Mouse (Mus musculus): Measurements from ENCODE around the gene Hoxb9. TPM values are rescaled to one million over a fixed set of nuclear protein-coding genes. Genes with fewer than 3 reads are reported as not detected.
A peak's percentile ranks its signal among the peaks of the same experiment; 100 is the strongest.

Gene Hoxb9
- polyA plus RNA-seq, 1 experiment, result 27.8 TPM

GRCm38 (mm10) chr11:96267021-96267920 is 4.0 kb upstream of the Hoxb9 start:
- no peaks in the 10 kb centered on the region for H3K27me3 ChIP-seq (replicated peaks; ENCODE audit: control insufficient read depth, insufficient read depth, low read length)
- peak; percentile 11 for DNase-seq
- WGBS, result 80% methylated on average over 7 of the region's 7 CpGs
- no peak overlapping the region for H3K27ac ChIP-seq (ENCODE audit: insufficient read depth, low read depth, low read length)
- H3K4me3 ChIP-seq (ENCODE audit: insufficient read depth, low read depth, low read length), result no peak overlapping the region
- TF ChIP-seq CTCF (conservative IDR thresholded peaks at IDR 0.05; ENCODE audit: insufficient read depth, insufficient read length, low read depth, low read length) (no peak), POLR2A (IDR thresholded peaks at IDR 0.05; ENCODE audit: low read depth, low read length) (no peak)
- H3K36me3 ChIP-seq (ENCODE audit: control insufficient read depth, insufficient read depth, low read length), result no peaks in the 10 kb centered on the region; the same call in 1 of the 2 replicates
- peaks cover 21% of the 10 kb centered on the region; the same call in 1 of the 2 replicates for H3K4me1 ChIP-seq (ENCODE audit: control insufficient read depth, insufficient read depth, low read length)

- TF ChIP-seq CTCF (conservative IDR thresholded peaks at IDR 0.05; ENCODE audit: insufficient read depth, insufficient read length, low read depth, low read length), result no peak
- no peak for TF ChIP-seq POLR2A (IDR thresholded peaks at IDR 0.05; ENCODE audit: low read depth, low read length)
- H3K27ac ChIP-seq (ENCODE audit: insufficient read depth, low read depth, low read length), result no peak overlapping the region
Measured at GRCm38 (mm10) chr11:96268031-96268745, 3.1 kb upstream of the Hoxb9 start.

GRCm38 (mm10) chr11:96269869-96270268 is 1.4 kb upstream of the Hoxb9 start:
- no peaks in the 10 kb centered on the region for H3K27me3 ChIP-seq (replicated peaks; ENCODE audit: control insufficient read depth, insufficient read depth, low read length)
- H3K27ac ChIP-seq (ENCODE audit: insufficient read depth, low read depth, low read length), result peak overlapping the region; percentile 37

More at GRCm38 (mm10) chr11:96268031-96268745, 3.1 kb upstream of the Hoxb9 start:
- peaks cover 25% of the 10 kb centered on the region; the same call in 1 of the 2 replicates for H3K4me1 ChIP-seq (ENCODE audit: control insufficient read depth, insufficient read depth, low read length)
- H3K4me3 ChIP-seq (ENCODE audit: insufficient read depth, low read depth, low read length), result no peak overlapping the region
- H3K36me3 ChIP-seq (ENCODE audit: control insufficient read depth, insufficient read depth, low read length), result no peaks in the 10 kb centered on the region; the same call in 1 of the 2 replicates
- H3K27me3 ChIP-seq (replicated peaks; ENCODE audit: control insufficient read depth, insufficient read depth, low read length), result no peaks in the 10 kb centered on the region
- WGBS, result 88% methylated on average over 1 of the region's 1 CpGs
- DNase-seq, result no peak

GRCm38 (mm10) chr11:96271541-96272011 is 319 bp downstream of the Hoxb9 start:
- H3K27ac ChIP-seq (ENCODE audit: insufficient read depth, low read depth, low read length), result peak overlapping the region; percentile 66

More at GRCm38 (mm10) chr11:96269869-96270268, 1.4 kb upstream of the Hoxb9 start:
- DNase-seq, result peak; percentile 88
- peak overlapping the region; percentile 30 for H3K4me3 ChIP-seq (ENCODE audit: insufficient read depth, low read depth, low read length)
- no peaks in the 10 kb centered on the region; the same call in 1 of the 2 replicates for H3K36me3 ChIP-seq (ENCODE audit: control insufficient read depth, insufficient read depth, low read length)
- TF ChIP-seq CTCF (conservative IDR thresholded peaks at IDR 0.05; ENCODE audit: insufficient read depth, insufficient read length, low read depth, low read length), result no peak
- no peak for TF ChIP-seq POLR2A (IDR thresholded peaks at IDR 0.05; ENCODE audit: low read depth, low read length)
- H3K4me1 ChIP-seq (ENCODE audit: control insufficient read depth, insufficient read depth, low read length), result peaks cover 29% of the 10 kb centered on the region; the same call in 1 of the 2 replicates
- 3% methylated on average over 19 of the region's 19 CpGs for WGBS

GRCm38 (mm10) chr11:96272024-96272921 is 1.0 kb downstream of the Hoxb9 start:
- Histone ChIP-seq H3K27me3 (replicated peaks; ENCODE audit: control insufficient read depth, insufficient read depth, low read length) (no peaks in the 10 kb centered on the region), H3K4me3 (ENCODE audit: insufficient read depth, low read depth, low read length) (peak overlapping the region; percentile 77), H3K4me1 (ENCODE audit: control insufficient read depth, insufficient read depth, low read length) (peaks cover 28% of the 10 kb centered on the region; the same call in 1 of the 2 replicates), H3K36me3 (ENCODE audit: control insufficient read depth, insufficient read depth, low read length) (no peaks in the 10 kb centered on the region; the same call in 1 of the 2 replicates), H3K27ac (ENCODE audit: insufficient read depth, low read depth, low read length) (peak overlapping the region; percentile 66)
- 3% methylated on average over 57 of the region's 58 CpGs for whole genome bisulfite sequencing
- peak; percentile 67 for DNase-seq
- TF ChIP-seq POLR2A (IDR thresholded peaks at IDR 0.05; ENCODE audit: low read depth, low read length) (no peak), CTCF (conservative IDR thresholded peaks at IDR 0.05; ENCODE audit: insufficient read depth, insufficient read length, low read depth, low read length) (no peak)

More at GRCm38 (mm10) chr11:96271541-96272011, 319 bp downstream of the Hoxb9 start:
- DNase-seq, result peak; percentile 87
- no peak for TF ChIP-seq CTCF (conservative IDR thresholded peaks at IDR 0.05; ENCODE audit: insufficient read depth, insufficient read length, low read depth, low read length)
- Histone ChIP-seq H3K4me1 (ENCODE audit: control insufficient read depth, insufficient read depth, low read length) (peaks cover 28% of the 10 kb centered on the region; the same call in 1 of the 2 replicates), H3K27me3 (replicated peaks; ENCODE audit: control insufficient read depth, insufficient read depth, low read length) (no peaks in the 10 kb centered on the region), H3K36me3 (ENCODE audit: control insufficient read depth, insufficient read depth, low read length) (no peaks in the 10 kb centered on the region; the same call in 1 of the 2 replicates), H3K4me3 (ENCODE audit: insufficient read depth, low read depth, low read length) (peak overlapping the region; percentile 77)
- under 1% methylated on average over 52 of the region's 52 CpGs for WGBS

GRCm38 (mm10) chr11:96274428-96274827 is 3.2 kb downstream of the Hoxb9 start:
- no peak overlapping the region for H3K4me3 ChIP-seq (ENCODE audit: insufficient read depth, low read depth, low read length)
- no peak for DNase-seq
- H3K36me3 ChIP-seq (ENCODE audit: control insufficient read depth, insufficient read depth, low read length), result no peaks in the 10 kb centered on the region
- WGBS, result 54% methylated on average over 10 of the region's 10 CpGs
- H3K27ac ChIP-seq (ENCODE audit: insufficient read depth, low read depth, low read length), result 0 out of 2 replicates have a peak overlapping the region, but pooled peaks have one; percentile 40
- TF ChIP-seq CTCF (conservative IDR thresholded peaks at IDR 0.05; ENCODE audit: insufficient read depth, insufficient read length, low read depth, low read length) (no peak), POLR2A (IDR thresholded peaks at IDR 0.05; ENCODE audit: low read depth, low read length) (no peak)
- no peaks in the 10 kb centered on the region for H3K27me3 ChIP-seq (replicated peaks; ENCODE audit: control insufficient read depth, insufficient read depth, low read length)
- H3K4me1 ChIP-seq (ENCODE audit: control insufficient read depth, insufficient read depth, low read length), result peaks cover 26% of the 10 kb centered on the region; the same call in 1 of the 2 replicates
